Mouse (Mus musculus): Measurements from ENCODE around the gene Sgms1. TPM values are rescaled to one million over a fixed set of nuclear protein-coding genes. Genes with fewer than 3 reads are reported as not detected.

Gene Sgms1
- polyA plus RNA-seq, 1 experiment from 2014 or later: 43.3 TPM

DNA sequence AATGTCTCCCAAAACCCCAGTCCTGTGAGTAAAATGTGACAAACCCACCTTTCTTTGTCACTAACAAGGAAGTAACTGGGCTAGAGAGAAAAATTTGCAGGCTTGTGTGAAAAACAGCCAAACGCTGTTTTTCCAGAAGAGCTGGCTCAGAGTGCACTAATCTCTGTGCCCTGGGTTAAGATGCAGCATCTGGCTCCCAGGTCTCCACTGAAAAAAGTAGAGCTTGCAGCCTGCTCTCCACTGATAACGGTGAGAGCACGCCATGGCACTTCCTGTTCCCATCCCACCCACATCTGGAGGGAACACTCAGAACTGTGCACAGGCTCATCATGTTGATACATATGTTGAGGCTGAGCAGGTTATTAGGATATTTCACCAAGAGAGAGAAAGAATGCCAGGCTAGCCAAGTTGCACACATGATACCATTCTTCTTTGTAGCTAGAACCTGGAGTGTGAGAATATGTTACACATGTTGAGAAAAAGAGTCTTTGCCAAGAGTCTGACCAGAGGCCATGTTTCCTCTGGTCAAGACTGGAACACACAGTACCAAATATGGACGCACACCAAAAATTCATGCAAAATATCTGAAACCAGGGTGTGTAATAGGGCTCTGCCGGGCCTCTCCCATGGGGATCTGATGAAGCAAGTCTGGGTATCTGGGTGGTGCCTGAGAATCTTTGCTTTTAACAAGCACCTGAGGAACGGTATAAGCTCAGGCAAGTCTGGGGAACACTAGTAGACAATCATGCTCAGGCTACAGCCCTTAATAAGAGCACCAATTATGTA, 116.8 kb downstream of the Sgms1 start:
- no peak overlapping the region for H3K4me2 ChIP-seq
- no peaks in the 10 kb centered on the region for H3K27me3 ChIP-seq (replicated peaks)
- H3K4me3 ChIP-seq (replicated peaks): no peak overlapping the region
- no peaks in the 10 kb centered on the region for H3K36me3 ChIP-seq
- WGBS: 50% methylated on average over 6 of the region's 6 CpGs
- H3K9ac ChIP-seq: no peak overlapping the region
- H3K4me1 ChIP-seq: peaks cover 22% of the 10 kb centered on the region
- ATAC-seq (ENCODE audit: insufficient read depth, low FRiP score, low read depth): peak; percentile 92
- H3K27ac ChIP-seq: peak overlapping the region; percentile 63
- H3K9me3 ChIP-seq: no peaks in the 10 kb centered on the region

DNA sequence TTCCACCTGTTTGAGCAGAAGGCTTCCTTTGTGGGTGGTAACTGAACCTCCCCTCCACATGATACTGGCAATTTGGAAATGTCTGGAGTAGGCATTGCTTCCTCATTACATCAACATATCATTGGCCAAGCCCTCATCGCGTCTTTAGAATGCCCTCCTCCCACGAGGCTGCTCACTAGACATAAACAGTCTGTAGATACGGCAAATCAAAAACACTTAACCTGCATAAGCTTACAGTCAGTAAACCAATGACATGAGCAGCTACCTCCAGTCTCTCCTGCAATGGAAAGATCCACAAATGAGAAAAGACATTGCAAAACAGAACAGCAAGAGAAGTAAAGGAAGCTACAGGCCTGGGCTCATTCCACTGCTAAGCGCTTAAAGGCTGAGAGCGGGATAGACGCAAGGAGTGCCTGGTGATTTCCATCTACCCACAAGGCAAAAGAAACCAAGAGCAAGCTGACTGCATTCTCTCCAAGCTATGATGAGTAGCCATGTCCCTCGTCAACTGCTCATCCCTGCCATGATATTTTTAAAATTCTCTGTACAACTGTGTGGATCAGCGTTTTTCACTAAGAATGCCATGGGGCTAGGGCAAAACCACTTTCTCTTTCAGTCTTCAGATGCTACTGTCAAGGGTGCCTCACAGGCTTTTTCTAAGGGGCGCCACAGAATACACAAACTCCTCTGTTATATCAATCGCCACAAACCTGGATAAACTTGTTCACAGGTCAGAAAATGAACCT, 117.9 kb downstream of the Sgms1 start:
- Histone ChIP-seq H3K9ac (no peak overlapping the region), H3K9me3 (no peaks in the 10 kb centered on the region), H3K27me3 (replicated peaks) (no peaks in the 10 kb centered on the region), H3K4me2 (no peak overlapping the region), H3K36me3 (no peaks in the 10 kb centered on the region), H3K4me1 (peaks cover 25% of the 10 kb centered on the region), H3K27ac (peak overlapping the region; percentile 63), H3K4me3 (replicated peaks) (no peak overlapping the region)
- 66% methylated on average over 11 of the region's 11 CpGs for WGBS
- peak; percentile 33; the same call in 1 of the 2 replicates for ATAC-seq (ENCODE audit: insufficient read depth, low FRiP score, low read depth)

DNA sequence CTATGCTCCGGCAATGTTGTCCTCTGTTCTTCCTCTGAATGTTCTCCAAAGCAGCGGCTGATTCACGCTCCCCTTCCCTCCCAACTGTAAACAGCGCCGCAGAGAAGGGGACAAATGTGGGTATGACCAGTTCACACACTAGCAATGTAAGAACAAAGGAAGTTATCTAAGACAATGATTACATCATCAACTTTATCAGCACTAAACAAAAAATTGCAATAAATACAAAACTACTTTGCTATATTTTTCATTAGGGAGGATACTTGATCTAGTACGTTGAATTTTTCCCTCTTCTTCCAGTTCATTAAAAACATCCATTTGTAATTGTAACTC, 119.7 kb downstream of the Sgms1 start:
- no peak overlapping the region for H3K9ac ChIP-seq
- no peaks in the 10 kb centered on the region for H3K36me3 ChIP-seq
- no peak for ATAC-seq (ENCODE audit: insufficient read depth, low FRiP score, low read depth)
- WGBS: 72% methylated on average over 6 of the region's 6 CpGs
- no peak overlapping the region for H3K27ac ChIP-seq
- no peak overlapping the region for H3K4me3 ChIP-seq (replicated peaks)
- no peaks in the 10 kb centered on the region for H3K27me3 ChIP-seq (replicated peaks)
- no peaks in the 10 kb centered on the region for H3K9me3 ChIP-seq
- H3K4me2 ChIP-seq: no peak overlapping the region
- H3K4me1 ChIP-seq: peaks cover 19% of the 10 kb centered on the region

DNA sequence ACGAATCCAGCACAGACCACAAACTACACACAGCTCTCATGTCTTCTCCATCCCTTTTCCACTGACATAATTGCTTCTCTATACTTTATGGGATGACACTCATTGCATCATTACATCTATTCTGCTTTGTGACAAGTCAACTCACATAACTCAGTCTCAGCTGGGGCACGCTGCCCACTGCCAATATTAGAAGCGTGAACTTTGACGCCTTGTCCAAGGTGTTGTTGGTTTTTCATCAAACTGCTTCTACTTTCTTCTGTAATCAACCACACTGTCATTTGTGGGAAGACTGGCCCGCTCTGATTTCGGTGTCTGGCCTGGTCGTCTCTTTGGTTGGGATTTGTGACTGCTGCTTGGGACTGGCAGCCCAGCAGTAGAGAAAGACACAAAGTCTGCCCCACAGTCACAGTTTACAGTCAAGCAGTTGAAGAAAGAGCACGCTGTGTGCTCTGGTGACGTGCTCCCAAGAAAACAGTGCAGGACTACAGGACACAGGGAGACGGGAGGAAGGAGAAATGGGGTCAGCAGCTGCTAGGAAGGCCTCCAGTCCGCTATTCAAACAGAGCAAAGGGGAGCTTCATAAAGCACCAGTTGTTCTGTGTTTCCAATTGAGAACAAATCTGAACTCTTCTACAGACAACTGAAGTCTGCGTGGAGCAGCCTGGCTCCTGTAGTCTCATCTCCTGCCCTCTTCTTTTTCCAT, 120.2 kb downstream of the Sgms1 start:
- Histone ChIP-seq H3K9me3 (no peaks in the 10 kb centered on the region), H3K27me3 (replicated peaks) (no peaks in the 10 kb centered on the region), H3K9ac (no peak overlapping the region), H3K4me3 (replicated peaks) (no peak overlapping the region), H3K4me2 (no peak overlapping the region), H3K36me3 (no peaks in the 10 kb centered on the region), H3K4me1 (peaks cover 15% of the 10 kb centered on the region), H3K27ac (no peak overlapping the region)
- 80% methylated on average over 12 of the region's 12 CpGs for WGBS
- ATAC-seq (ENCODE audit: insufficient read depth, low FRiP score, low read depth): no peak

DNA sequence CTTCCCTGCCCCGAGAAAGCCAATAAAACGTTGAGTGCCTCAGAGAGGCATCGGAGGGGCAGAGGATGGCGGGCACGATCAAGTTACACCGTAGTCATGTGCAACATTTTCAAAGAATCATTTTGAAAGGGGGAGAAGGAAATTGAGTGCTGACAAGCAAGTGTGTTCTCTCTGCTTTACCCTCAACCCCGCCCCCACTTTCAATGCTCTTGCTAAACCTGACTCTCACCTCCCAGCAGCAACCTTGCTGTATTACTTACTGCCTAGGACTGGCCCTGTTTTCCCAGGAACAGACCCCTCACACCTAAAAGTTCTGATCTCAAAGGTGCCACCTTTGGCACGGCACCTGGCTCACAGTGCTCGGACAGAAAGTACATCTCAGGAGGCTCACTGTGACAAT, 121.0 kb downstream of the Sgms1 start:
- Histone ChIP-seq H3K4me2 (no peak overlapping the region), H3K27ac (no peak overlapping the region), H3K9me3 (no peaks in the 10 kb centered on the region), H3K4me1 (peaks cover 15% of the 10 kb centered on the region), H3K36me3 (no peaks in the 10 kb centered on the region), H3K27me3 (replicated peaks) (no peaks in the 10 kb centered on the region), H3K9ac (no peak overlapping the region), H3K4me3 (replicated peaks) (no peak overlapping the region)
- WGBS: 65% methylated on average over 9 of the region's 9 CpGs
- ATAC-seq (ENCODE audit: insufficient read depth, low FRiP score, low read depth): no peak

DNA sequence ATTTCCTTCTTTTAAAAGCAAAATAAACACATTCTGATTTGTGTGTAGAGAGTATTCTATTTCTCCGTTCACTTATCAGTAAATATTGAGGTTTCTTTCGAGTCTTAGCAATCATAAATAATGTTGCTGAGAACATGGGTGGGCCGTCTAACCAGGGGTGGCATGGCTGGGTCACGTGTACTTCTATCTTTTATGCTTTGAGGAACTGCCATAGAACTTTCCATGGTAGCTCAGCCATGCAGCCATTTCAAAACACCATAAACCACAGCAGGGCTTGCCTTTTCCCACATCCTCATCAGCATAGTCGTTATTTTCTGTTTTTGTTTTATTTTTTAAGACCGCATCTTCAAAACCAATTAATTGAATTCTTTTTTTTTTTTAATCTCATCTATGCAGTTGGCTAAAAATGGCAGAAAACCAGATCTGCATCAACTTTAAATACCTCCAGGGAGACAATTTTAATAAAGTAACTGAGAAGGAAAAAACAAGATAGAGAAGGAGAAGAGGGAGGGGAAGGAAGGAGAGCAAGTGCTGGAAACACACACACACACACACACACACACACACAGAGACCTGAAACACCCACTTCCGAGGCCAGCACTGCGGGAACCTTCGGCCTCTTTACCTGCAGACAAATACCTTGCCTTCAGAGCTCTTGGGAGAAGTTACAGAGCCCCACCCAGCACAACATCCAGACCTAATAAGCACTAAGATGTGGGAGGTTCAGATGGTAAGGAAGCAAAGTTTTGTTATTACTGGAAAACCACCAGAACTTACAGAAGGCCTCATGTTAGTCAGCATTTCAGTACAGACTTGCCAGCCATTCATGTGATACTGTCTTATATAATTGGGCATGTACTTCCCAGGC, 122.9 kb downstream of the Sgms1 start:
- H3K4me2 ChIP-seq: no peak overlapping the region
- no peak for ATAC-seq (ENCODE audit: insufficient read depth, low FRiP score, low read depth)
- peaks cover 7% of the 10 kb centered on the region; the same call in 1 of the 2 replicates for H3K4me1 ChIP-seq
- H3K9me3 ChIP-seq: no peaks in the 10 kb centered on the region
- 55% methylated on average over 9 of the region's 9 CpGs for WGBS
- no peak overlapping the region for H3K4me3 ChIP-seq (replicated peaks)
- H3K36me3 ChIP-seq: no peaks in the 10 kb centered on the region
- H3K9ac ChIP-seq: no peak overlapping the region
- H3K27ac ChIP-seq: no peak overlapping the region; the same call in 1 of the 2 replicates
- H3K27me3 ChIP-seq (replicated peaks): no peaks in the 10 kb centered on the region

DNA sequence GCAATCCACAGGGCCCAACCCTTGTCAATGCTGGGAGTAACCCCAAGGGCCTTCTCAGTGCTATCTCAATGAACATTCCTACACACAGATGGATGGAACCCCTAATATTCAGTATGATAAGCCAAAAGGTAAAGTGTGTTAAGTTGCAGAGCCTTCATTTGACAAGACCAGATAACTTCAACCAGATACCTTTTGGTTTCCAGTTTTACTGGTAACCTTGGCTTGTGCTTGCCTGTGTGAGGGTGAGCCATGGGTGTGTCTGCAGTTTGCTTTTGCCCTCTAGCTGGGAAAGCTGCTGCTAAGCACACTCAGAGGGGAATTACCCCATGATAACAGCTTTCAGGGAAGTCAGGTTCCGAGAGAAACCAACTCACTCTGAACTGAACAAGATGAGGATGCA, 125.8 kb downstream of the Sgms1 start:
- peak; percentile 39; the same call in 1 of the 2 replicates for ATAC-seq (ENCODE audit: insufficient read depth, low FRiP score, low read depth)
- H3K36me3 ChIP-seq: no peaks in the 10 kb centered on the region
- H3K4me3 ChIP-seq (replicated peaks): no peak overlapping the region
- peaks cover 7% of the 10 kb centered on the region; the same call in 1 of the 2 replicates for H3K4me1 ChIP-seq
- no peaks in the 10 kb centered on the region for H3K9me3 ChIP-seq
- no peak overlapping the region for H3K27ac ChIP-seq
- no peaks in the 10 kb centered on the region for H3K27me3 ChIP-seq (replicated peaks)
- no peak overlapping the region for H3K9ac ChIP-seq
- H3K4me2 ChIP-seq: no peak overlapping the region
- 67% methylated on average over 1 of the region's 1 CpGs for WGBS

DNA sequence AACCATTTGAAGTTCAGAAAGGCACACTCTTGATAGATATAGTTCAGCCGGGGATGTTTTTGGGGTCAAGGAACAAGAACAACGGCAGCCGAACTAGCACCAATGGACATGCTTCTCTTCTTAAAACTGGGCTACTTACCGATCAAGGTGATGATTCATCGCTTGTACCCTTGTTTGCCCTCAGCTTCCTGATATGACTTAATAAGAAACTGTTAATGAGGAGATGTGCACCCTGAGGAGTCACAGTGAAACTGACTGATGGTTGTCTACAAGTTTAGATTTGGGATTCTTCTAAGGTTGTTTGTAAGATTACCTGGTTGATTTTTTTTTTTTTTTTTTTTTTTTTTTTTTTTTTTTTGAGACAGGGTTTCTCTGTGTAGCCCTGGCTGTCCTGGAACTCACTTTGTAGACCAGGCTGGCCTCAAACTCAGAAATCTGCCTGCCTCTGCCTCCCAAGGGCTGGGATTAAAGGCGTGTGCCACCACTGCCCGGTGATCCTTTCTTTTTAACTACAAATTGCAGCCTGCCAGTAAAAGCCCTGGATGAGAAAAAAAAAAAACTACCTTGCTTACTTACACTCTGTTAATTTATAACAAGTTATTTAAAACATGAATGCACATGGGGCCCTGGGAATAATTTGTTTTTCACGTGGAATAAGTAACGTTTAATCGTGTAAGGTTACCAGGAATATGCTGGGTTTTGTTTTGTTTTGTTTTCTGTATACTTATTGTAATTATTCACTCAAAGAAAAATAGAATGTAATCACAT, 126.5 kb downstream of the Sgms1 start:
- Histone ChIP-seq H3K4me2 (no peak overlapping the region), H3K36me3 (no peaks in the 10 kb centered on the region), H3K9me3 (no peaks in the 10 kb centered on the region), H3K4me3 (replicated peaks) (no peak overlapping the region), H3K27ac (no peak overlapping the region), H3K27me3 (replicated peaks) (no peaks in the 10 kb centered on the region), H3K9ac (no peak overlapping the region), H3K4me1 (0 out of 2 replicates have a peak, but pooled peaks cover 3% of the 10 kb centered on the region)
- WGBS: 89% methylated on average over 10 of the region's 10 CpGs
- no peak for ATAC-seq (ENCODE audit: insufficient read depth, low FRiP score, low read depth)

DNA sequence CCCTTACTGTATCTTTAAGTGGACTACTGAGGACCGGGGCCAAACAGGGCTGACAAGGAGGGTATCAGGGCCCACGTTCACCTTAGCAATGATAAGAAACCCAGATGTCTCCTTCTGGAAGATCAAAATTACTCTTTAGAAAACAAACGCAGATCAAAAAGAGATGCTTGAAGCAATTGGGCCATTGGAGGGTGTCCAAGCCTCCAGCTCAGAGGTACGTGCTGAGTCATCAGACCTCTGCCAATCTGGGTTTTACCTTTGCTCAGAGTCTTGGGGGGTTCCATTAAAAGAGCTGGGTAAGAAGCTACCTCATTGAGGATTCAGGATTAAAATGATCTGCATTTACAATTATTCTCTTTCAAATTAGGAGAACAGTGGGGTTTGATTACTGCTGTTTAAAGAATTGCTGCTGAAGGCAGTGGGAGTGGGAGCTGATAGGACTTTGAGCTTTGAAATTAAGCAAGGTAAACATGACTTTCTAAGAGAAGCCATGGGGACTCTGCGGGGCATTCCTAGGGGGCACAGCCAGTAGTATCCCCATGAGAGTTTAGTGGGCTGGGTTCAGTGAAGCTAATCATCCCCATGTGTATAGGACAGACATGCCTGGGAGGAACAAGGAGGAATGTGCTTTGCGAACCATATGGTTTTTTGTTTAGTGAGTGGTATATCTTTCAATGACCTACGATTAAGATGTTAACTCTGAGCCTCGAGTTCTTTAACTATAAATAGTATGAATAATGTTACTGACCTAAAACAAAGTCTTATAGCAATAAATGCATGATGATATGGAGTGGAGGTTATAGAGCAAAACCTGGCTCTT, 128.4 kb downstream of the Sgms1 start:
- H3K27ac ChIP-seq: no peak overlapping the region
- WGBS: 58% methylated on average over 8 of the region's 8 CpGs
- H3K27me3 ChIP-seq (replicated peaks): no peaks in the 10 kb centered on the region
- no peaks in the 10 kb centered on the region for H3K4me1 ChIP-seq
- no peak overlapping the region for H3K4me3 ChIP-seq (replicated peaks)
- H3K36me3 ChIP-seq: no peaks in the 10 kb centered on the region
- no peak overlapping the region for H3K9ac ChIP-seq
- H3K4me2 ChIP-seq: no peak overlapping the region
- no peak for ATAC-seq (ENCODE audit: insufficient read depth, low FRiP score, low read depth)
- no peaks in the 10 kb centered on the region for H3K9me3 ChIP-seq

DNA sequence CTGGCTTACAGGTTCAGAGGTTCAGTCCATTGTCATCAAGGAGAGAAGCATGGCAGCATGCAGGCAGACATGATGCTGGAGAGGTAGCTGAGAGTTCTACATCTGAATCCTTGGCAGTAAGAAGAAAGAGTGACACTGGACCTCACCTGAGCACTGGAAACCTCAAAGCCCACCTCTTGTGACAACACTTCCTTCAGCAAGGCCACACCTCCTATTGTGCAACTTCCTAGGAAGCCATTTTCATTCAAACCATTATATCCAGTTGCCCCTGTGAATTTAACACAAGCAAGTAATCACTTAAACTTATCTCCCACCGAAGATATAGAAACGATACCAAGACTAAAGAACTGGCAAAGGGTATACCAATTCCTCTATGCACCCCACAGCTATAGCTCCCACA, 129.7 kb downstream of the Sgms1 start:
- H3K27ac ChIP-seq: no peak overlapping the region
- H3K36me3 ChIP-seq: no peaks in the 10 kb centered on the region
- no peaks in the 10 kb centered on the region for H3K27me3 ChIP-seq (replicated peaks)
- no peak for ATAC-seq (ENCODE audit: insufficient read depth, low FRiP score, low read depth)
- WGBS: 84% methylated on average over 2 of the region's 2 CpGs
- no peak overlapping the region for H3K9ac ChIP-seq
- H3K4me2 ChIP-seq: no peak overlapping the region
- H3K4me3 ChIP-seq (replicated peaks): no peak overlapping the region
- H3K9me3 ChIP-seq: no peaks in the 10 kb centered on the region
- H3K4me1 ChIP-seq: no peaks in the 10 kb centered on the region
